Mouse (Mus musculus): ENCODE results near the gene Lax1.

GRCm38 (mm10) chr1:133735995-133736652 lies 46.2 kb upstream of the Lax1 start:
- TF ChIP-seq GATA1 (IDR thresholded peaks at IDR 0.05; ENCODE audit: low read length) (no peak), TAL1 (IDR thresholded peaks at IDR 0.05; ENCODE audit: low read length) (no peak)
